Mouse (Mus musculus): ENCODE results near the gene Bricd5.
A peak's percentile ranks its signal among the peaks of the same experiment; 100 is the strongest.
"Not testable (repeated sequence)": the region's sequence is repeated elsewhere in the genome, so short reads cannot be mapped to it uniquely, and the experiment has no call there.

The Bricd5 gene

DNA sequence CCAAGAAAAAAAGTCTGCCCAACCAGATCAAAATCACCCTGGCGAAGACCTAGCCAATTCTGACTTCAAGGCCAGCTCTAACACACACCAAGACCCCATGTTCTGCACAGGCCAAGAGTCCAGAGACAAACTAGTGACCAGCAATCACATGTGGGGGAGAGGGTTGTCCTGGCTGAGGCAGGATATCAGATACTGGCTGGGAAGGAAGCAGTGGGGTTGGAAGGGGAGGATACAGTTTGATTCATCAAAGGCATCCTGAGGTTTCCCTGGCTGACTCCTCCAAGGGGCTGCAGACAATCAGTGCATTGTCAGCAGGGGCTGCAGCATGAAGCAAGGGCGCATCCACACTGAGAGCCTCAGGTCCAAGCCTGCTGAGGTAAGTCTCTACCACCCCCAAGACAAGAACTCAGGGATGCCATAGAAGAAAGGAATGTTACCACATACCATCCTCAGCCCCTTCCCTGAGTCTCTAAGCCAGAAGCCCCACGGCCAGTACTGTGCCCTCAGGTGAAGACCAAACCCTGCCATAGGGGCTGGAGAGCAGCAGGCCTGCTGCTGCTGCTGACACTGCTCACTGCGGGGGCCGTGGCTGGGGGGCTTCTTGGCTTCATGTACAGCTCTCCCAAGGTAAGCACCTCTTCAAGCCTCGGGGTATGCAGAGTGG lies at the start of gene Bricd5:
Gene Bricd5, plus strand, starts transcription at position 273 of the 664 bp plus-strand sequence.
- no peak for DNase-seq (ENCODE audit: low spot score in 2 of 2)

- no peak for DNase-seq (ENCODE audit: low spot score in 2 of 2)
These were observed 49.2 kb upstream of the Bricd5 start for GRCm38 (mm10) chr17:24424489-24424888.

DNA sequence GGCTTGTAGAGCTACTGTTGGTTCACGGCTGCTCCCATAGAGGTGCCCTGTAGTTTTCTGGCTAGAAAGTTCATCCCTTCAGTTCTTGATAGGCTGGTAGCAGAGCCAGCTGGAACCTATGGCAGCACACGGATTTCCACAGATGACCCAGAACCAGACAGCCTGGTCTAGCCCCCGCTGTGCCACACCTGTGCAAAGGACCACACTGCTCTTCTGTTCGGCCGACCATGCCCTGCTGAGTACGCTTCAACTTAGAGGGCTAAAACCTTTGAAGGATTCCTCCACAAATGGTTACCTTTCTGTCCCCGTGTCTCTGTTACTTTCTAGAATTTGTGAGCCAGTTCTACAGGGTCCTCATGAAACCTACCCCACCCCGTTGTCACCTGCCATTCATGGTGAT lies 48.4 kb upstream of the Bricd5 start:
- not testable (repeated sequence) for DNase-seq (ENCODE audit: low spot score in 2 of 2)

GRCm38 (mm10) chr17:24425905-24426304 lies 47.8 kb upstream of the Bricd5 start:
- no peak for DNase-seq (ENCODE audit: low spot score in 2 of 2)

GRCm38 (mm10) chr17:24426471-24427169 lies 47.1 kb upstream of the Bricd5 start, which contains the start of gene Eci1:
Gene Eci1 (plus strand): TSS chr17:24426641.
- DNase-seq (ENCODE audit: low spot score in 2 of 2) = peak; percentile 88 to 93

- DNase-seq (ENCODE audit: low spot score in 2 of 2) = peak in 1 of 2 experiments; percentile 19
These were observed 46.5 kb upstream of the Bricd5 start for GRCm38 (mm10) chr17:24427170-24427557.

GRCm38 (mm10) chr17:24429201-24429983 lies 44.3 kb upstream of the Bricd5 start:
- no peak for DNase-seq (ENCODE audit: low spot score in 2 of 2)

DNA sequence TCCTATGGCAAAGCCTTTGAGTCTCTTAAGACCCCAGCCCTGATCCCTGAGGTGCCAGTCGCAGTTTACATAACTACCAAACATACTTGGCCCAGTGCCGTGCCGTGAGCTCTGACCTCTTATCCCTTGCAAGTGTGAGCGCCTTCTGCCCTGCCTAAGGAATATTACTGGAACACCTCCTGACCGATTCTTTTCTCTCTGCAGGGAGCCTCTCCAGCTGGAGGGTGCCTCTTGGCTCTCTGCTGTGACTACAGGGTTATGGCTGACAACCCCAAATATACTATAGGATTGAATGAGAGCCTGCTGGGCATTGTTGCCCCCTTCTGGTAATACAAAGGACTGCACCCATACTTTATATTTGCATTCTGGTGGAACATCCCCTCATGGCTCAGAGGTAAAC lies 36.7 kb upstream of the Bricd5 start:
- peak; percentile 43 to 49 for DNase-seq (ENCODE audit: low spot score in 2 of 2)

DNA sequence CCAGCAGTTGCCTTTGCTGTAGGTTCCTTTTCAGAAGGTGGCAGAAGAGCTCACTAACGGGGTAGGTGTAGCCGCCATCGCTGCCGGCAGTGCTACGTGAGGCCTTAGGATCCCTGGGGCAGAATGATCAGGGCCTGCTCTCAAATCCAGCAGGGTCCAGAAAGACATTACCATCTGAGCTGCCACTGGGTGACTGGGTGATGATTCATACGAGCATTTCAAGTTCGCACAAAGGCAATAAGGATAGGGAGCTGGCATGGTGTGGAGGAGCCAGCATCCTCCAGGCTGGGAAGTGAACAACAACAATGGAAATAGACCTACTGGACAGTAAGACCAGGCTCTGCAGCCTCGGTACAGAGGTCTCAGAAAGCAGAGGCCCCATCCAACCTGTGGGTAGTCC lies 33.3 kb upstream of the Bricd5 start:
- DNase-seq (ENCODE audit: low spot score in 2 of 2) = no peak

GRCm38 (mm10) chr17:24441148-24441547 lies 32.5 kb upstream of the Bricd5 start:
- no peak for DNase-seq (ENCODE audit: low spot score in 2 of 2)

GRCm38 (mm10) chr17:24442107-24442506 lies 31.6 kb upstream of the Bricd5 start:
- no peak for DNase-seq (ENCODE audit: low spot score in 2 of 2)

DNA sequence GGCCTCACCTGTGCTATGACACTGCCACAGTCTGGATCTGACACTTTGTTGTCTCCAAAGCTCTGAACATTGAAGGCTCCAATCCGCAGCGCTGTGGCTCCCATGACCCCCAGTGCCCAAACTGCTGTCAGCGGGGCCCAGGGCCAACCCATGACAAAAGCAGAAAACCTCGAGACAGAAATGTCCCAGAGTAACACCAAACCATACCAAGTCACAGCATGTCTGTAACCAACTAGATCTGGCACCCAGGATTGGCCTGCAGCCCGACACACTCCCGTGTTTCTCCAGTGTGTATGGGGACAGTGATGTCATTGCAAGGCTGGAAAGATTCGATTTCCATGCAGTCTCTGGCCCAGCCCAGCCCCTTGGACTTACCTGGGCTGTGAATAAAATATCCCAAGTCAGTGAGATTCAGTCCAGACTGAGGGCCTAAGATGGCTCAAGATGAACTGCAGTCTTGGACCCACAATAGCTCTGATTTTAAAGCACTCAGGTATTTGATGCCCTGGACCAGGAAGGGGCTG lies 31.0 kb upstream of the Bricd5 start, which contains the start of gene Dnase1l2:
Gene Dnase1l2, minus strand, starts transcription at position 474 of the 524 bp plus-strand sequence.
- no peak for DNase-seq (ENCODE audit: low spot score in 2 of 2)

- DNase-seq (ENCODE audit: low spot score in 2 of 2) = no peak
These were observed 30.3 kb upstream of the Bricd5 start for GRCm38 (mm10) chr17:24443409-24443808.

- DNase-seq (ENCODE audit: low spot score in 2 of 2) = no peak
These were observed 27.1 kb upstream of the Bricd5 start for GRCm38 (mm10) chr17:24446590-24446989.

DNA sequence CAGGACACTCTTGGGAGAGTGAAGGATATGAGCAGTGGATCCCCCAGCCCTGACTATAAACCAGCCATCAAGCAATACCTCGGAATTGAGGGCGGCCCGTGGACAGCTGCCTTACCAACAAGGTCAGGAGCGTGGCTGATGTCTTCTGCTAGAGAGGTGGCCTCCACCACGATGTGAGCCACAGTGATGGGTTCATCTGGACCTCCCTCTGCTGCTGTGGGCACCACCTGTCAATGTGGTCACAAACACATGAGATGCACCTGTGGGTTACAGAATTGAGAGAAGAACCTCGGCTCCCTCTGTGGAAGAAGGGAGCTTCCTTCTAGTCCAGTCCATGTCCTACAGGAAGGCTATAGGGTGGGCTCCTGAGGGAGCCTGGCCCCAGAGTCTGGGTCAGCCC lies 24.2 kb upstream of the Bricd5 start:
- no peak for DNase-seq (ENCODE audit: low spot score in 2 of 2)

DNA sequence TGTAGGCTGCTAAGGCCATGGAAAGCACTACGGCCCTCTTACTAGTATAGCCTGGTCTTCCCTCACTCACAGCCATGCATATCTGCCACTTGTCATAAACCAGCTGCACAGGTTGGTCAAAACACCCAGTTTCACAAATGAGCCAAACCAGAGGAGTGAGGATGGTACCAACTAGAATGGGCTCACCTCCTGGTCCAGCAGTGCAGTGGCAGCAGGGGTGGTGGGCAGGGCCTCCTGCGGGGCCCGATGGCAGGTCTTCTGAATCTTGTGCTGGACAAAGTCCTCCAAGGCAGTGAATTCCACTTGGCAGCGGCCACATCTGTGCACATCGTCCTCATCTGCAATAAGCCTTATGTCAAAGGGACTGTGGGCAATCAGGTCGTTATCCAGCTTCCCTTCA lies 22.5 kb upstream of the Bricd5 start:
- no peak for DNase-seq (ENCODE audit: low spot score in 2 of 2)

DNA sequence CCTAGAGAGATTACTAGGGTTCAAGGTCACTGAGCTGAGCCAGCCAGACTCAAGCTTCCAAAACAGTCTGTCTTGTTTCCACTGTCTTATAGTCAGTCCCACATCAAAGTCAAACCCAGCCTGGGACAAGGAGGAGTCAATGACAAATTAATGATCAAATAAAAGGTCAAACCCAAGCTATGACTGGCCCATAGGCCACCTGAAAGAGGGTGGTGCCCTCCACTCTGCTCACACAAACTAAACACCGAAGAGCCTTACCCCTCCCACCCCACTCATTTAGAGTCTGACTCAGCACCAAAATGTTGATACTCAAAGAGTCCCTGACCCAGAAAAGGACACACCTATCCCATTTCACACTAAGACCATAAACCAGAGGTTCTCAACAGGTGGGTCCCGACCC lies 20.3 kb upstream of the Bricd5 start:
- no peak for DNase-seq (ENCODE audit: low spot score in 2 of 2)

DNA sequence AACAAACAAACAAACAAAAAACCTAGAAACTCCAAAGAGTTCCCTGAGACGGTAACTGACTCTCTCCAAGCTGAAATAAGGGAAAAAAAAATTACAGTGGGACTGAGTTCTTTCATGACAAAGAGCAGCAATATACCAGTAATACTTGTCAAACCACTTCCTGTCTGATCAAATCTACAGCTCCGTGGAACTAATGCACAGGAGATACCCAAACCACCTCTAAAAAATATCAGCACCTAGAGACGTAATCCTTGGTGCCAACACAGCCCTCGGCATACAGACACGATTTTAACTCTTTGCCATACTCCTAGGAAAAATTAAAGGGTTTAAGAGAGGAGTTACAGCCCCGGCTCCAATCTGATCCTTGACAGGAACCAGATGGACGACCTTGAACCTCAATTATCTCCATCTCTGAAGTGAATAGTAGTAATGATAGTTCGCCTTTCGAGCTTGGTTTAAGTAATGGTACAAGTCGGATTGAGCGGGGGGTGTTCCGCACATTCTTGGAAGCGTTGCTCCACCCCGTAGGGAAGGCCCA lies 19.4 kb upstream of the Bricd5 start:
- no peak for DNase-seq (ENCODE audit: low spot score in 2 of 2)

DNA sequence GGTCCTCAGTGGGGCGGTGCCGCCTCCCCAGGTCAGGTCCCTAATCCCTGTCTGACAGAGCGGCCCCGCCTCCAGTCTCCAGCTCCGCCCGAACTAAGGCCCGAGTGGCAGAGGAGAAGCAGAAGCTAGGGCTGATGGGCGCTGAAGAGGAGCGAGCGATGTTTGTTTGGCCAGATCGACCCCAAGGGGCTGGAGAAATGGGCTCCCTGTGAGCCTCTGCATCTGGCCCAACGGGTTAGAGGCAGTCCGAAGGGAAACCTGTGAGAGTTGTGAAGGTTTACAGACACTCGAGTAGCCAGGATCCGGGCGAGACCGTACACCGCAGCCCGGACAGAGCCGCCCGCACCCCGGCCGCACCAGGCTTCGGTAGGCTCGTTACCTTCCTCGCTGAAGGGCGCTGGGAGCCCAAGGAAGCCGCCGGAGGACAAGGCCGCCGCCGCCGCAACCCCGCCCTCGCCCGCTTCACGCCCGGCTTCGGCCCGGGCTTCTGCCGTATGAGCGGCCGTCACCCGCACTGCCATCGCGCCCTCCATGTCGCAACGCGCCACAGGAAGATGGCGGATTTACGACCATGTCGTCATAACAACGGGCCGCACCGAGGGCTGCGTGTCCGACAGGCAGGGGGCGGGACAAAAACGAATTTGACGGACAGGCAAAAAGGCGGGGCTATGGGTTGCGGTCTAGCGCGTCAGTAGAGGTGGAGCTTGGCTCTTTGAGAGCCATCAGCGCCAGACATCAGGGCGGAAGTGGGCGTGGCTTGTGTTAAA lies 18.7 kb upstream of the Bricd5 start:
- peak; percentile 100 for DNase-seq (ENCODE audit: low spot score in 2 of 2)

- not testable (repeated sequence) for DNase-seq (ENCODE audit: low spot score in 2 of 2)
These were observed 18.0 kb upstream of the Bricd5 start for GRCm38 (mm10) chr17:24455523-24456206.

DNA sequence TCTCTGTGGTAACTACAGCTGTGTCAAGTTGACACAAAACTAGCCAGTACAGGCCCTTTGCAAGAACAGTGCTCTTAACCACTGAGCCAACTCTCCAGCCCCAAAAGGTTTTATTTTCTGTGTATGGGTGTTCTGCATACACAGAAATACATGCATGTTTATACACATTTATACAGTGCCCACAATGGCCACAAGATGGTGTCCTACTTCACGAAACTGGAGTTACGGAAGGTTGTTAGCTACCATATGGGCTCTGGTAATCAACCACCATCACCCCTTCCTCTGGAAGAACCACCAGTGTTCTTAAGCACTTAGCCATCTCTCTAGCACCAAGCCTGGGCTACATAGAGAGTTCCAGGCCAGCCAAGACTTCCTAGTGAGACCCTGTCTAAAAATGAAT lies 12.1 kb upstream of the Bricd5 start:
- DNase-seq (ENCODE audit: low spot score in 2 of 2) = peak in 1 of 2 experiments; percentile 62
